Mouse (Mus musculus) heart, postnatal 14 days (tissue): ENCODE measurements around the gene Gm5148. TPM values are rescaled to one million over a fixed set of nuclear protein-coding genes. Genes with fewer than 3 reads are reported as not detected.
A peak's percentile ranks its signal among the peaks of the same experiment; 100 is the strongest.

Experiments
- DNase-seq, 2 experiments: peaks; one replicate each; pipeline ENCODE4 v3.0.0; 2021 to 2022
- intact Hi-C: fragments of 180-260 bp; cut with DNase I; formaldehyde crosslinking; loops from one replicate; pipeline ENCODE4 v1.15.1; 2025
- long read RNA-seq, 2 experiments: library from polyadenylated mRNA; stranded (forward); transcript quantifications; one replicate each; pipeline ENCODE4 v2.0.0; 2021
- total RNA-seq, 2 experiments: library from RNA; stranded (reverse); gene quantifications; 2 replicates each; pipeline ENCODE4 v1.2.3; 2021

Gene Gm5148
- total RNA-seq: not detected
- long read RNA-seq, experiment 1: 0 reads
- long read RNA-seq, experiment 2: 0 reads

DNA sequence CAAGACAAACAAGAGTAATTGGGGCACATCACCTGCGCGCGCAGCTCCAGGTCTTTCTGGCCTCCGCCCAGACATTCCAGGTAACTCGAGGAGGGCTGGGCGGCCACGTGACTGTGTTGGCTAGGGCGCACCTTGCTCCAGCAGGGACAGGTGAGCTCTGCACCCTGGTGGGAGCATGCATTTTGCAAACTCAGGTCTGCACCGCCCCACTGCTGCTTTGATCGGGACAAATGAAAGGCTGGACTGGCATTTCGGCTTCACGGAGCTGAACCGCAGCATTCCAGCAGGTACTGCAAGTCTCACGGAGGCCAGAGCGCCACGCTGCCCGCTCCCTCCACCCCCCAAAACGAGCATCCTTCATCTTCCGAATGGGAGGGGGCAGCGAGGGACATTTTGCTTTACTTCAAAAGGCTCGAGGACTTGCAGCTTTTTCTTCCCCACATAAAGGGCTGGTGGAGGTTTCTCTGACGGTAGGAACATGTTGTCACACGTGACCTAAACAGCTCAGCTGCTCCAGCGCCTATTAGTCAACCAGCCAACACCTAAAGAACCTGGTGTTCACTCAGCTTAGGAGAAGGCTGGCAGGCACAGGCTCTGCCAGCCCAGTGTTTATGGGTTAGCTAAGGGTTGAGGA is at the start of gene Gm5148:
TSS of gene Gm5148 (minus strand) at position 320 of the 634 bp plus-strand sequence.
- peak in 1 of 2 experiments; percentile 26 for DNase-seq
- intact Hi-C loops: loop anchor here (5.0 kb wide), 1 partner anchor 52 kb away; no protein-coding TSS in a partner anchor

DNA sequence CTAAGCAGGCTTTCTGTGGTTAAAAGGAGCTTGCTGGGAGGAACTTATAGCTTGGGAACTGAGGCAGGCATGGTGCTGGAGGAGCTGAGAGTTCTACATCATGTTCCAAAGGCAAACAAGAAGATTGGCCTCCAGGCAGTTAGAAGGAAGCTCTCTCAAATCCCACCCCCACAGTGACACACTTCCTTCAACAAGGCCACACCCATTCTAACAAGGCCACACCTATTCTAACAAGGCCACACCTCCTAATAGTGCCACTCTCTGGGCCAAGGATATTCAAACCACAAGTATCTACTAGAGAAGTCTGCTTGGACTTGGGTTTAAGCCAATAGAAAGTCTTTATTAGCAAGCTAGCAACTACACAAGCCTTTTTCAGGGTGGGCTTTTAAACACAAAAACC is 46.7 kb upstream of the Gm5148 start:
- DNase-seq: no peak
- intact Hi-C loops: loop anchor here (5.0 kb wide), 1 partner anchor 101 kb away; no protein-coding TSS in a partner anchor

DNA sequence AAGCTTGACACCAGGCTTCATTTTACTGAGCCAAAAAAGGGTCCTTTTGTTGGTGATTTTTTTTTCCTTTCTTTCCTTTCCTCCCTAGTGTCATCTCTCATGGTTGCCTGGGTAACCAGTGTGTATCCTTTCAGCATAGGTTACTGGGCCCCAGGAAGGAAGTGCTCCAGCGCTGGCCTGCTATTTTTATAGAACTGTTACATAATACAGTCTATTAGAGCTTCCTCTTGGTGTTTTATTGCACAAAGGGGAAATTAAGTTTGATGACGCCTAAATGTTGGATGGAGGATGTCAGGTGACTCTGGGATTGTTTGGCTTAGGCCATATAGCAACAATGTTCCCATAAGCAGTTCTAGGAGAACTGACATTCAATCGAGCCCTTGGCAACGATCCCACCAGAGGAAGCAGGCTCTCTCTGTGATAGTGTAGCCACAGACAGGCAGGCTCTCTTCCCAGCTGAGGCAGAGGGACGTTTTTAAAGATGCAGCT is 45.0 kb upstream of the Gm5148 start:
- peak; percentile 78 for DNase-seq
- intact Hi-C loops: no loop called here

DNA sequence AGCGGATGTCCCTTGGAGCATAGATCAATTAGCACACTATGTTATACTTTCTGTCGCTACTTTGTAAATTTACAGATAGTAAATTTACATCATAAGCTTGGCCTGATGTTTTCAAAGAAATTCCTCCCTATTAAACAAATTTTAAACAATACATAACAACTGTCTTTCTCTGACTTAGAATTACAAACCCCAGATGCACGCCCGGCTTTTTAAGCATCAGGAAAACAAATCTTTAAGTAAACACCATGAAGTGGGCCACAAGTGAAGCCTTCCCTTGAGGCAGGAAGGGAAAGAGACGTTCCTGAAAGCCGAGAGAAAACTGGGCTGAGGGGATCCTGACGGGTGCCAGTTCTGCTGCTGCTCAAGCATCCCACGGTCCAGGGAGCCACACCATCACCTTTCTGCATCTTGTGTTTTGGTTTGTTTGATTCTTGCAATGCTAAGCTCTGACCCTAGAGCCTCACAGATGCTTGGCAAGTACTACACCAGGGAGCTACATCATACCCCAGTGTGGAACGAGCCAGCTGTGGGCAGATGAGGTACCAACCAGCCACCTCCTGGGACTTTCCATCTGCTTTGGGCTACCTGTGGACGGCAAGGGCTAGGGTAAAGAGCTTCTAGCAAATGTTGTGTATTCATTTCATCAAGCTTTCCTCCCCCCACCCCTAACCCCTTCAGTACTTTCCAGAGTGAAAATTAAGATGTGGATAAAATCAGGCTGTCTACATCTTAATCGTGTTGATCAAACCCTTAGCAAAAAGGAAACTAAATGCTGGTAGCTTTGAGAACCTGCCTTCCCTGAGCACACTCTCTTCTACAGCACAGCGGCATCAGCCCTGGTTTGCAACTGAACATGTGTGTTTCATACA is 43.1 kb upstream of the Gm5148 start:
- intact Hi-C loops: no loop called here
- no peak for DNase-seq

DNA sequence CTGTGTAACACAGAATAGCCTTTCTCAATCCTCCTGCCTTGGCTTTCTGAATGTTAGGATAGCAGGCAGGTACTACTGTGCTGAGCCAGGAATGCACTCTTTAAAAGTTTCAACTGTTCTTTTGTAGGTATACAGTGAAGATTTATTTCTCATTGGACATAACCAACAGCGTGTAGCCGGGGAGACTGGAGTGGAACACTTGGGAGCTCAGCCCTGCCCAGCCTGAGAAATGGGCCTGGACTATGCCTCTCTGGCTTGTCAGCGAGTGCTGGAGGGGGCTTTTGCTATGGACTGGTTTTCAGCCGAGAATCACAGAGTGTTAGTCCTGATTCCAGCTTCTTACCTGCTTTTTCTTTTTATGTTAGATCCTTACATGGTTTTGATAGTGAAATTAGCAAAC is 42.3 kb upstream of the Gm5148 start:
- intact Hi-C loops: no loop called here
- no peak for DNase-seq

DNA sequence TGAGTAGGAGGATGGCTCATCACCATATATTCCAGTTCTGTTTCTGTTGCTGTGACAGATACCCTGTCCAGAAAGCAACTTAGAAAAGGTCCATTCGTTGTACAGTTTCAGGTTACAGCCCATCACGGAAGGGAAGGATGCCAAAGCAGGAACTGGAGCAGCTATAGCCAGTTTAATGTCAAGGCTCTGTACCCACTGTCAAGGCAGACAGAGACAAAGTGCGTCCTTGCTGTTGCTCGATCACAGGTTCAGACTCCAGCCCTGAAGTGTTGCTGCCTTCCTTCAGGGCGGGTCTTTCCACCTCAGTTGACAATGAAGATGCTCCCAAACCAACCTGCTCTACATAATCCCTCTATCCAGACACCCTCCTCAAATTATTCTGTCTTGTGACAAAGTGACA is 41.7 kb upstream of the Gm5148 start:
- intact Hi-C loops: no loop called here
- DNase-seq: no peak

DNA sequence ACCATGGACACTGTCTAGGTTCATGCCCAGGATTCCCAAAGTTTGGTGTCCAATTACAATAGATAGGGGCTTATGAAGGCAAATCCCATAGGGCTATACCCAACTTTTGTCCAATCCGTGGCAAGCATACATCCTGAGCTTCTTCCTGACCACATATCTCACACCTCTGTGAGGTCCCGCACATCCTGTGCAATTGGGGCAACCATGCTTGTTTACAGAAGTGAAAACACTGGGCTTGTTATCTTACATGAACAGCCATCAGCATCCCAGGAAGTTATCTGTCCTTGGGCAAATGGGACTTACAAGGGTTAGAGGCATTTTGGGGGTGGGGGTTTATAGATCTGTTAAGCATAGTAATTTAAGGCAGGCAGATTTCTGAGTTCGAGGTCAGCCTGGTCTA is 41.0 kb upstream of the Gm5148 start:
- intact Hi-C loops: no loop called here

DNA sequence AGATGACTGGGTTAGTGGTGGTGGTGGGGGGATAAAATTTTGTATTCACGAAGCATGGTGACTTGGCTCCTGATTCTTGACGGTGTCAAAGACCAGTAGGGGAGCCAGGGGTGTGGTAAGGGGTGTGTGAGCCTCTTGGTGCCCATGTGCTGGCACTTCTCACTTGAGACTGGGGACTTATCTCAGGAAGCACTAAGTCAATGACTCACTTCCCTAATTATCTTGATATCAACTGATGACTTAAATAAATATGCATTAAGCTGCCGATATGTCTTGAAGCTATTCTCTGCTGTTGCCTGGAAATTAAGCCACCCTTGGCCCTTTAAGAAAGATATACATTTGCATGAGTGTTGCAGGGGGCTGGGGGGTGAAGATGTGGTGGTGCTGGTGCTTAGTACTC is 38.0 kb upstream of the Gm5148 start:
- DNase-seq: no peak
- intact Hi-C loops: no loop called here

More for the DNA sequence above, 41.0 kb upstream of the Gm5148 start:
- DNase-seq: no peak

DNA sequence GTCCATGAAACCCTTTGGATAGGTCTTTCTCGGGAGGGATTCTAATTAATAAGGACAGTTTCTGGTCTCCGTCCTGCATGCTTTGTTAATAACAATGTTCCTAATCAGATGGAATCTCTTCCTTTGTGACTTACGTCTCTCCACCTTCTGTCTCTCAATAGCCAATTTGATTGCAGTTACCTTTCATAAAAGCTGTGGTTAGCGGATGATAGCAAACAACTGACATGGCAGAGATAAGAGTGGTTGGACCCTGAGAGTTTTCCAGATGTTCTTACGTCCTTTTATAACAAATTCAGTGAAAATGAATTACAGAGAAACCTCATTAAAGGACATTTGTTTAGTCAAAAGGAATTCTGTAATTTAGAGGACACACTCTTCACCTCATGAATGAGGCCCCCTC is 37.5 kb upstream of the Gm5148 start:
- no peak for DNase-seq
- intact Hi-C loops: no loop called here

DNA sequence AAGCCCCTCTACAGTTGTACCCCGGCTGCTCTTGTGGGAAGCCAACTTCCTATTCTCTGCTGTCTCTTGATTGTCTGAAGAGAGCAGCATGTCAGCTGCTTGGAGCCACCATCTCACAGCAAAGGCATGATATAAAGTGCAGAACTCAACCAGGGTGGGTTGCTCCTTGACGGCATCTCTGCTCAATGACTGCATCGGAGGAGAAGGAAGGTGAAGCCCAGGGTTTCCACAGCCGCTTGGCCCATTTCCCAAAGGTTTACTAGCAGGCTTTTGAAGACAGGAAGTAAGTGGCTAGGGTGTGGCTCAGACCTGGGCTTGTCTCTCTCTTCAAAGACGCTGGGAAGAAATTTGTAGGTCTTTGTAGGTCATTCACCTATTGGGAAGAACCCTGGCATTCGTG is 36.6 kb upstream of the Gm5148 start:
- DNase-seq: no peak
- intact Hi-C loops: no loop called here

DNA sequence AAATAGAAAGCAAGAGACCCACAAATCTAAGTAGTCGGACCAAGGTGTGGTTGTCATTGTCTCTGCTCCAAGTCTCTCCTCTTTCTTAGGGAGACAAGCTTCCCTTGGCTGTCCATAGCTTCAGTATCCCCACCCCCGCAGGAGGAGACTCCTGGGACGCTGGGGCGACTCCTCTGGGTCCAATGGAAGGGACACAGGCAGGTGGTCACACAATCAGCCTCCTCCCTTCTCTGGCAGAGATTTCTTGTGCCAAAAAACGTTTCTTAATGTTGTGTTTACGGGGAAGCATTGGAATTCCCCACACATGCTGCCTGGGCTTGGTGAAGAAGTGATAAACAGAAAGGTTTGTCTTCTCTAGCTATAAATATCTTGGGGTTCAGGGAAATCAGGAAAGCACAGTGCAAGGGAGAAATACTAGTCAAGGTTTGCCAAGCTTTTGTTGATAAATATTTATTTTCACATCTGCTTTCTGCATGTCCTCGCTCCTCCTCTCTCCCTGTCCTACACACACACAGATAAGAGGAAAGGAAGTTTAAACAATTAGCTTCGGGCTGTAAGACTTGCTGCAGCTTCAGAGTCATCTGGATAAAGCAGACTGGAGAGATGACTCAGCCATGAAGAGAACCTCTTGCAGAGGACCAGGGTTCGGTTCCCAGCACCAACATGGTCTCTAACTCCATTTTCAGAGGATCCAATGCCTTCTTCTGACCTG is 34.5 kb upstream of the Gm5148 start:
- DNase-seq: peak; percentile 55 to 58
- intact Hi-C loops: loop anchor here (2.0 to 10.0 kb wide), 2 partner anchors 118 to 284 kb away; no protein-coding TSS in a partner anchor

DNA sequence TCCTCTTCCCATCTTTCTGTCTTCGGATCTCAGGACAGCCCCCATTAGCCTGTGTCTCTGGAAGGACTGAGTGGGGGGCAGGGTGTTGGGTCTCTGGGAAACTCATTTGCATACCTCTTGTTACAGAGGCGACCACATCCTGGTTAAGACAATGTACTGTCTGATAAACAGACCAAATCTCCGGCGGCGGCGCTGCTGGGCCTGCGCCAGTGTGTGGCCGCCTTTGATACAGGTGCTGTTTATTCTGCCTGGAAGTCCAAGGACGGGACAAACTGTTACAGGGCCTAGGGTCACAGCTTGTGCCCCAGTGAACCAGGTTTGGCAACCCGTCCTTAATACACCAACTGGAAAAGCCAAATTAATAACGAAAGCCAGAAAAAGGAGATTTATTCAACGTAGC is 33.8 kb upstream of the Gm5148 start:
- intact Hi-C loops: loop anchor here (2.0 to 10.0 kb wide), 2 partner anchors 117 to 283 kb away; no protein-coding TSS in a partner anchor
- DNase-seq: peak; percentile 61 to 68

DNA sequence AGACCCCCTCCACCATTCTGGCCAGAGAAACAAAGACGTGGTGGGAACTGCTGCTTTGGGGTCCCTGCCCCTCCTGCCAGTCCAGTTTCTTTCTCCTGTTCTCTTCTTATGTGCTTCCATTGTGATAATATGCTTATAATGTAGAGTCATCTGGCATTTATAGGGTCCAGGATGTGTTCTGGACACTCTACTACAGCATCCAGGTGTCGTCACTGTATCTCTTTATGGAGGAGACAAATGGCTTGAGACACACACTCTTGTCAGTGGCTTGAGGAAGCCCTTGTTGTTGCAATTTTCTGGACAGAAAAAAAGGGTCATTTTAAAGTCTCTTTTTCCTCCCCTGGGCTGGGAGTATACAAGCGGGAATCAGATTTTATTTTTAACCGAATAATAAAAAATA is 33.3 kb upstream of the Gm5148 start:
- intact Hi-C loops: loop anchor here (2.0 to 10.0 kb wide), 2 partner anchors 117 to 283 kb away; no protein-coding TSS in a partner anchor
- no peak for DNase-seq

DNA sequence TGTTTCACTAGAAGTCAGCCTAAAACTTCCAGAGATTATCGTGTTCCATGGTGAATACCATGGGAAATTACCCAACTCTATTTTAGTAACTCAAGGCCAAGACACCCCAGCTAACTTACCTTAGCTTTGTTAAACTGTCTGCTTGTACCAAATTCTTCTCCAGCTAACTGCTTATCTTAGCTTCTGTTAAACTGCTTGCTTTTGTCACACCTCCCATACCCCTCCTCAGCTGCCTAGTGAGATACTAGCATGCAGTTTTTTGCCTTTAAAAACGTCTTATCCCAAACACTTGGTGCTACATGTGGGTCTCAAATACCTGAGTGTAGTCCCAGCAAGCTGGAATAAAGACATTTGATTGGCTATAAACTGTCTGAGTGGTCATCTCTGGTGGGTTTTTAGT is 31.7 kb upstream of the Gm5148 start:
- intact Hi-C loops: loop anchor here (10.0 kb wide), 1 partner anchor 281 kb away; no protein-coding TSS in a partner anchor
- DNase-seq: no peak

DNA sequence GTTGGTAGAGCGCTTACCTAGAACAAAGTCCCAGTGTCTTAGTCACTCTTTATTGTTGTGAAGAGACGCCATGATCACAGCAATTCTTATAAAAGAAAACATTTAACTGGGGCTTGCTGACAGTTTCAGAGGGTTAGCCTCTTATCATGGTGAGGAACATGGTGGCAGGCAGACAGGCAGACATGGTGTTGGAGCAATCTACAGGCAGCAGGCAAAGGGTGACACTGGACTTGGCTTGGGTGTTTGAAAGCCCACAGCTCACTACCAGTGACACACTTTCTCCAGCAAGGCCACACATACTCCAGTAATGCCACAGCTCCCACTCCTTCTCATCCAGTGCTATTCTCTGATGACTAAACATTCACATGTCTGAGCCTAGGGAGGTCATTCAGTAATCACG is 30.3 kb upstream of the Gm5148 start:
- DNase-seq: no peak
- intact Hi-C loops: loop anchor here (10.0 kb wide), 1 partner anchor 280 kb away; no protein-coding TSS in a partner anchor

DNA sequence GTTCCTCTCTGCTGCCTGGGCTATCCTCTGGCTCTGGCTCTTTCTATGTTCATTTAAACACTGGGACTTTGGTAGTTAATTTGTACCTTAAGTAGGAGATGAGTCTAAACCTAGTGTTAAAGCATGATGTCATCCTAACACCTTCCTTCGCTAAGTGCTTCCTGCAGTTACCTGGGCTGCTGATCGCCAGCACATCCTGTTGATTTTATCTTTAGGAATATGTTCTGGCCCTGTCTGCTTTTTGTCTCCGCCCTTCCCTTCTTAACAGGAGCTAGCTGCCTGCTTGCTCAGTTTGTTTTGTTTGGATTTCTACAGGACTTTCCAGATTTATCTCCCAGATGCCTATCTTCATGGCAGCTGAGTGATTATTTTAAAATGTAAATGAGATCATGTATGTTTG is 28.9 kb upstream of the Gm5148 start:
- intact Hi-C loops: loop anchor here (10.0 kb wide), 1 partner anchor 278 kb away; no protein-coding TSS in a partner anchor
- no peak for DNase-seq

DNA sequence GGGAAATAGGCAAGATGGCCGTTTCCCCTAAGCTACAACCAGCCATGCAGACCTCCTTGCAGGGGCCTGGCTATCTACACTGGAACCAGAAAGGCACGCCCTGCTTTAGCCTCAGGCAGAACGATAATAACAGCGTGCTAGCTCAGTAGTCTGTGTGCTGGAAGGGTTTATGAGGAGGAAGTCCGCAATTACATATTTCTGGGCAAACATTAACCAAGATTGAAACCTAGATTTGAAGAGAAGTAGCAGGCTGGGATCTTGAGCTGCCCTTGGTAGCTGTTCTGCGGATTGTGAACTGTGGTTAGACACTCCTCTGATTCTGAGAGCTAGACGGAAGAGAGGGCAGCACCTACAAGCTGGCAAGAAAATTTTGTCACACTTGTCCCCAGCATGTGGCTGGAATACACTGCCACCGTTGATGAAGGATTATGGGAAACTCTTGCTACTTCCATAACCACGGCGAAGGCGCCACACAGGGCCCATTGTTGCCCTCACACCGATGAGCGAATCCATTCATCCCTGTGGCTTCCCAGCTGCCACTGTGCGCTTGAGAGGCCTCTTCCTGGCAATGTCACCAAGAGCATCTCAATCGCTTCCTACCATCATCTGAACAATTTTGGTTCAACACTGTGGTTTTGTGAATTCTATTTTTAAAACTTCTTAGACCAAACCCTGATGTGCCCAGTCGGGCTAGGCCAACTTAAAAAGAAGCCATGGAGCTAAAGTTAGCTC is 23.9 kb upstream of the Gm5148 start:
- intact Hi-C loops: loop anchor here (5.0 kb wide), 1 partner anchor 81 kb away; no protein-coding TSS in a partner anchor

DNA sequence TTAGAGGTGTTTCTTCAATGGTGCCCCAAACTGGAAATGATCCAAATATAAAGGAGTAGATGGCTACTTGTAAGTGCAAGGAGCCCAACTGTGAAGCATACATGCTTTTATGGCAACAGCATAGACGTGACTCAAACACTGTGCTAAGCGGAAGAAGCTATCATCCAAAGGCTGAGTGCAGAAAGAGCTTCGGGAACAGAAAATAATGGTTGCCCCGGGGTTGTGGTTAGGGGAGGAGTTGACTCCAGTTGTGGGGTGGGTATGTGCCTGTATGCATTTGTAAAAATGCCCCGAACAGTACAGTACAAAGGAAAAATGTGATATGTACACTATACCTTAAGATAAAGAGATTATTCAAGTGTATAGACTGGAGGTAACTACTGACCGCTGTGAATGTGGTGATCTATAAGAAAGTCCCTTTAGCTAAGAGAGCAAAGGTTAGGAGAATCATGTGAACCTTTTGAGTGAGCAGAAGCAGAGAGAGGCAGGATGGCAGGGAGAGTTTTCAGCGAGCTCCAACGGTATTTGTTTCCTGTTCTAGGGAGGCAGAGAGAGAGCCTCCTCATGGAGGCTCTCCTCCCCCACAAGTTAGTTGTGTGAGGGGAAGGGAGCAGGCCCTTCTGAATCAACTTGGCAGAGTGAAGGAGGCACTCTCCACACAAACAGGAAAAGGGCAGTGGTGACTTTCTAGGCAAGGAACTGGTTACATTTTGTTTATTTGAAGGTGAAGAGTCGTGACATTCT is 23.1 kb upstream of the Gm5148 start:
- intact Hi-C loops: loop anchor here (5.0 kb wide), 1 partner anchor 80 kb away; no protein-coding TSS in a partner anchor
- DNase-seq: no peak

More for the DNA sequence above, 23.9 kb upstream of the Gm5148 start:
- DNase-seq: no peak

DNA sequence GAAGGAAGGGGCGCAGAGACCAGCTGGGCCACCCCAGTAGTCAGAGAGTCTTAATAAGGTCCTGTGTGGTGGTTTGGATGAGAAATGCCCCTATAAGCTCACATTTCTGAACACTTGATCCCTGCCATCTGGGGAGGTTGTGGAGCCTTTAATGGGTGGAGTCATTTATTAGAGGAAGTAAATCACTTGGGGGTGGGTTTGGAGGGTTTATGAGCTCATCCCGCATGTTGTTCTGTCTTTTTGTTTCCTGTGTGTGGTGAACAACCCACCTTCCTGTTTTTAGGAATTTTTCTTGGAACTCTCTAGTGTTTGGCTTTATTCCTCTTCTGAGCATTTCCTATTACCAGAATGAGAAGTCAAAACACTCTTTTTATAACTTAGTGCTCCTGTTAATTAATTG is 19.8 kb upstream of the Gm5148 start:
- intact Hi-C loops: no loop called here
- no peak for DNase-seq
